Mouse (Mus musculus) embryo, embryonic 11.5 days (tissue): ENCODE data around the gene Rnf8.

Experiments
- DNase-seq: peaks from one replicate; pipeline ENCODE4 v3.0.0-alpha.2; 2012; ENCODE audit warnings: low read depth, low spot score

Rnf8 gene

GRCm38 (mm10) chr17:29680174-29680573, 65.6 kb downstream of the Rnf8 start:
- DNase-seq = no peak

GRCm38 (mm10) chr17:29680921-29681320, 66.3 kb downstream of the Rnf8 start:
- DNase-seq = no peak

GRCm38 (mm10) chr17:29681669-29682068, 67.1 kb downstream of the Rnf8 start:
- DNase-seq = no peak

GRCm38 (mm10) chr17:29682261-29682660, 67.7 kb downstream of the Rnf8 start:
- DNase-seq = no peak

- no peak for DNase-seq
Observed at GRCm38 (mm10) chr17:29683127-29683526, 68.5 kb downstream of the Rnf8 start.

GRCm38 (mm10) chr17:29684275-29684674, 69.7 kb downstream of the Rnf8 start:
- no peak for DNase-seq

- DNase-seq = no peak
Observed at GRCm38 (mm10) chr17:29686771-29687170, 72.2 kb downstream of the Rnf8 start.

GRCm38 (mm10) chr17:29687373-29687772, 72.8 kb downstream of the Rnf8 start:
- DNase-seq = no peak

DNA sequence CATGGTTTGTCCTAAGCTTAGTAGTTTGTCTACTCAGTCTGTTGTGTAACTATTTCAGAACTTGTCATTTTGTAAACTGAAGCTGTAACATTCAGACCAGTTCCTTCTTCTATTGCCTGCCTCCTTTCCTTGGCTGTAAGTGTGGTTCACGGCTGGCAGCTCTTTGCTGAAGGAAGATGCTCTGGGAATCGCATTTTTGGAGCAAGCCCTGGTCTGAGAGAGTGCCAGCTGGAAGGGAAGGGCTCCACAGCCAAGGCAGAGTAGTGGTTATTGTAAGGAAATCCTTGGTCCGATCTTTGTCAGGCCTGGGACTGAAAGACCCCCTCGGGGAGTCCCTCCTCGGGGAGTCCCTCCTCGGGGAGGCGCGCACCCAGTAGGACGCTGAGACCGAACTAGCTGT, 74.0 kb downstream of the Rnf8 start:
- DNase-seq = no peak

GRCm38 (mm10) chr17:29690257-29690656, 75.7 kb downstream of the Rnf8 start:
- DNase-seq = no peak

- no peak for DNase-seq
Observed at GRCm38 (mm10) chr17:29692827-29693226, 78.2 kb downstream of the Rnf8 start.

DNA sequence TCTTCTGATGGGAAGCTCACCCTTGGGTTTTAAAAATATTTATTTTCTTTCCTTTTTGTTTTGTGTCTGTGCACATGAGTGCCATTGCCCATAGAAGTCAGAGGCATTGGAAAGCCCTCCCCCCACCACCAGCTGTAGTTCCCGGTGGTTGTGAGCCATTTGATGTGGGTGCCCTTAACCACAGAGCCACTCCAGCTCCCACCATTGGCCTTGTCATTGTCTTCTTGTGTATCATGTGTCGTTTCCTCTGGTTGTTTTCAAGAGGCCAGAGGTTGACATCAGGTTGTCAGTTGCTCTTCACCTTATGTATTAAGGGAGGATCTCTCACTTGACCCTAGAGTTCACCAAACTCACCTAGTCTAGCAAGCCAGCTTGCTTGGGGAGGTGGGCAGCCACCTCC, 79.0 kb downstream of the Rnf8 start:
- no peak for DNase-seq

- DNase-seq = no peak
Observed at GRCm38 (mm10) chr17:29694516-29694915, 79.9 kb downstream of the Rnf8 start.
